Mouse (Mus musculus) cerebellum, adult 2 months (tissue): ENCODE data around the gene Mmgt2.

Experiments
- CTCF ChIP-seq: fragments of 200-500 bp; IDR thresholded peaks from 2 replicates; pipeline ENCODE4 v1.5.1; 2011; ENCODE audit warnings: low read depth, mild to moderate bottlenecking, control low read depth, low read length, moderate library complexity, borderline replicate concordance; ENCODE audit not compliant: insufficient read depth
- POLR2A ChIP-seq: fragments of 200-500 bp; IDR thresholded peaks from 2 replicates; pipeline ENCODE4 v1.6.1; 2011; ENCODE audit warnings: low read length, control low read depth, borderline replicate concordance; ENCODE audit not compliant: insufficient read depth

- no peak for TF ChIP-seq CTCF
- no peak for TF ChIP-seq POLR2A
Measured at GRCm38 (mm10) chr11:62603312-62604056, 45.0 kb upstream of the Mmgt2 start.
